Mouse (Mus musculus) naive thymus-derived CD4-positive, alpha-beta T cell, adult 2 months (primary cell): ENCODE data around the gene Gm13420.
"Not testable (repeated sequence)": the region's sequence is repeated elsewhere in the genome, so short reads cannot be mapped to it uniquely, and the experiment has no call there.

Experiments
- DNase-seq: peaks from one replicate; pipeline ENCODE4 v3.0.0-alpha.2; 2011; ENCODE audit warnings: low read depth

Gene Gm13420

GRCm38 (mm10) chr2:29738799-29739198 lies 12.7 kb downstream of the Gm13420 start:
- no peak for DNase-seq

DNA sequence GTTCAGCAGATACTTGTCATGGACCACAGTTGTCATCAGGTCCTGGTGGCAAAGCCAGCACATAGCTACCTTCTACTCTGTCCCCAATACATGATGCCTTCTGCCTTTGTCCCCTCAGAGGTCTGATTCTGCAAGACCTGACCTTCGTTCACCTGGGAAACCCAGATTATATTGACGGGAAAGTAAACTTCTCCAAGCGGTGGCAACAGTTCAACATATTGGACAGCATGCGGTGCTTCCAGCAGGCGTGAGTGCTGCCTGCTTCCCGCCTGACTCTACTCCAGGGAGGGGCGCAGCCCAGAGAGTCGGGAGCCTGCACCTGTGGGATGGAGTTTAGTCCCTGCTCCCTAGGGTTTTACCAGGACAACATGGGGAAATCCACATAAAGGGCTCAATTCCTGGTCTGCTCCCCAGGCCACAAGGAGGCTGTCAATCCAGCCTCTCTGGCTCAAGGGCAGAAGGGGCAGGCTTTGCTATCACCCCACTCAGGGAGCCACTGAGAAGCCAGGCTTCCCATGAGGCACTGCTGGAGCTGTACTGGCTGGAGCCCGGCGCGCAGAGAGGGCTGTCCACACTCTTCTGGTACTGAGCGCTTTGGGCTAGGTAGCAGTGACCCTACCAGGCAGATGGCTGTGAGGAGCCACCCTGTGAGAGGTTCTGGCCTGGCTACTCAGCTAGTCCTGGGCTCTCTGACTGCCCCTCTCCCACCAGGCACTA lies 14.1 kb downstream of the Gm13420 start:
- no peak for DNase-seq

GRCm38 (mm10) chr2:29735708-29736107 lies 15.8 kb downstream of the Gm13420 start:
- DNase-seq, result no peak

DNA sequence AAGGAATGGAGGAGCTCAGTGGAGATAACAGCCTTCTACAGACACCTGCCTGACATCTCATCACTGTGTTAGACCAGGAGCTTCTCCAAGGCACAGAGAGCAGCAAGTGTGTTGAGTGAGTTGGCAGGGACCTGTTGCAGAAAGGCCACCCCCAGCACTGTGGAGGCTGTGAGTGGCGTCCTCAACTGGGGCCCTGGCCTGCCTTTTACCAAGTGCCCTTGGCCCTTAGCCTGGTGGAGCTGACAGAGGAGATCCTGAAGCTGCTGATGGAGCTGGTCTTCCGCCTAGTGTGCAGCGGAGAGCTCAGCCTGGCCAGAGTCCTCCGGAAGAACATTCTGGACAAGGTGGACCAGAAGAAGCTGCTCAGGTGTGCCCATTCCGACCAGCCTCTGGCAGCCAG lies 18.1 kb downstream of the Gm13420 start:
- no peak for DNase-seq

DNA sequence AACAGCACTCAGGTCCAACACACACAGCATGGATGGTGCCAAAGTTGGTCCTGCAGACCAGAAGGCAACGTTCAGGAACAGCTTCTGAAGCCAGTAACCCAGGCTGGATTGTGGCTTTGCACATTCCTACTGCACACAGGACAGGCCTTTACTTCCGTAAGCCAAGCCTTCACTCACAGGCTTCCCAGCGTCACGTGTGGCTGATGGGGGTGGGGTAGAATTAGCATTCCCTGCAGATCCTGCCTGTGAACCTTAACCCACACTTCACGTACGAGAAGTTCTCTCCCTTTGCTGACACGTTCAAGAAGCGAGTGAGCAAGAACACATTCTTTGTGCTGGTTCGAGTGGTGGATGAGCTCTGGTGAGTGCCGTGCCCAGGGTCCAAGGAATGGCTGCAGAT lies 18.9 kb downstream of the Gm13420 start:
- DNase-seq, result no peak

GRCm38 (mm10) chr2:29731545-29731944 lies 19.9 kb downstream of the Gm13420 start:
- peak; percentile 36 for DNase-seq

DNA sequence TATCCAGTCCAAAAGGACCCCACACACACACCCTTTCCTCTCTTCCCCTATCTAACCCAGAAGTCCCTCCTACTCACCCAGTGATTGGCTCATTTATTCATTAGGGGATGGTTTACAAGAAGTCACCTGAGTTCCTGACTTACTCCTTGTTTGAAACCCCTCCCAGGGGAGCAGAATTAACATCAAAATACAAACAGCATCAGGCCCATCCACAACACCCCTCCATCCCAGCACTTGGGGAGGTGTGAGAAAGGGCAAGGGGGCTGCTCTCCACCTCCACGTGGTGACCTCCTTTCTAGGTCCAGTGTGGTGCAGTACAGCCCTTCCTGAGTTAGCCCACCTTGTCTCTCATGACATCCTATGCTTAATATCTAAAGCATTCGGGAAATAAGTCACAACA lies 22.0 kb downstream of the Gm13420 start:
- no peak for DNase-seq

GRCm38 (mm10) chr2:29724664-29725365 lies 26.7 kb downstream of the Gm13420 start:
- DNase-seq, result peak; percentile 46

DNA sequence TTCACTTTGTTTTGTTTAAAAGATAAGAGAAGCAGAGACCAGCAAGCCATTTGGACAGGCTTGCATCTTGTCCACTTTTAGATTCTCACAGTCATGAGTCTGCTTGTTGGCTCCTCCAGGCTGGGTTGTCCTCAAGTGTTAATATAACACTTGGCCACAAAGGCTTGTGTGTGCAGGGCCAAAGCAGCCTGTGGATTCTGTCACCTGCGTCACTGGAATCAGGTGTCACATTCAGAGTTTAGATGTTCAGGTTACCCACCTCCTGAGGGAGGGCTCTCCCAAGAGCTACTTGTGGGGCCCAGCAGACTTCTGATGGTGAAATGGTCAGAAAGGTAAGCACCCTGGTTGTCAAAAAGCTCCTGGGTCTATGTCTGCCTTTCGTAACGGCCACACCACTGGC lies 28.4 kb downstream of the Gm13420 start:
- no peak for DNase-seq

DNA sequence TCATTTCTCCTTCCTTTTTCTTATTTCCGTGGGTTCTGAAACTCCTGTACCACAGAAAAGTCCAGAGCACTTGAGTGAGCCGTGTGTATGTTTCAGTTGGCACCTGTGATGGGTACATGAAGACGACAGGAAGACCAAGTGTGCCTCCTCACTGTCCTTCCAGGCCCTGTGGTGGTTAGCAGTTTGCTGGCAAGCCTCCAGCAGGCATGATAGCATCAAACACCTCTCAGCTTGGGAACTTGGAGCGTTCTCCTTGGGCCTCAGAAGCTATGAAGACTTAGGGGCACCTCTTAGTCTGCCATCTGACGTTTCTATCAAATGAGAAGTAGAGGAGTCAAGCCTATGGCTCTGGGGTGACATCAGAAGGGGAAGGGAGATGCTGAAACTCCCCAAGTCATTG lies 32.9 kb downstream of the Gm13420 start:
- DNase-seq, result no peak

DNA sequence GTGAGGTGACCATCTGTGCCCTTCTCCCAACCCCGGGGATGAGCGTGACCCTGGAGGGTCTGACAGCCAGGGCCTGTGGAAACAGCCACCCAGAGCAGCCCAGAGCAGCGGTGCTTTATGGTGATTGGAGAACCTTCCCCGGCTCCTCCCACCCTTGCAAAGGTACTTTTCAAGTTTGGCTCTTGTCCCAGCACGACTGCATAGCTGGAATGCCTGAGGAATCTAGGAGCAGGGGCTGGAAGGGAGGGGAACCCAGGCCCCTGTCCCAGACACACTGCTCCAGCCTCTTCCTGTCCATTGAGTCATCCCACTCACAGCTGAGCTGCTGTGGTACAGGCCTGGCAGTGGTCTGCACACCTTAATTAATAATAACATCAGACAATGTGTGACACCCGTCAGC lies 34.8 kb downstream of the Gm13420 start:
- DNase-seq, result no peak

DNA sequence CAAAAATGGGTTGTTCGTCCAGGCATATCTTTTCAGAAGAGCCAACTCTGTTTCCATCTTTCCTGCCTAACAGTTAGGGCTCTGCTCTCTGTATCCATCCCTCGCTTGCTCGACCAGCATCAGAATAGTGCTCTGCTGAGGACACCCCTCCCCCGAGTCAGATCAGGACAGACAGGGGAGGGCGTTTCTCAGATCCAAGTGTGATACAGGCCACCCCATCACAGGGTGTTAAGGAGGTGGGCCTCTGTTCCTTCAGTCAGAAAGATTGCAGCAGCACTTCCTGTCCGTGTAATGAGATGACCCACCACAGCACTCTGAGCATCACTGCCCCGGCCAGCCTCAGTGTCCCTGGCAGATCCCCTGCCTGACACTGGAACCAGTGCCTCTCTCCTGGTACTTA lies 35.3 kb downstream of the Gm13420 start:
- DNase-seq, result no peak

GRCm38 (mm10) chr2:29714127-29714526 lies 37.4 kb downstream of the Gm13420 start:
- DNase-seq, result no peak

DNA sequence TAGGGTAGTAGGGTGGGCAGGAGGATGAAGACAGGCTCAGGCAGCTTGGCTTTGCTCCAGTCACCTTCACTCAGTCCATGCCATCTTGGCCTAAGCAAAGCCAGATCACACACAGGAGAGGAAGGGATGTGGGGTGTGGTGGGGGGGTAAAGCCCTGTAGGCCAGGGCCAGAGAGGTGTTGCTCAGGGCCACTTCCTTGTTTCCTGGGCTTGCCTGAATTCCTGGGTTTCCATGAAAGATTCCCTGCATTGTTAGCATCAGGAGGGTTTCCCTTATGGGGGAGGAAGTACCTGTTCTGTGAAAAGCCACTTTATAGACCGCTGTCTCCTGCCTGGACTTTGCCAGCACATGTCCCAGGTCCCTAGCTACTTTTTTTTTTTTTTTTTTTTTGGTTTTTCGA lies 38.0 kb downstream of the Gm13420 start:
- DNase-seq, result no peak

DNA sequence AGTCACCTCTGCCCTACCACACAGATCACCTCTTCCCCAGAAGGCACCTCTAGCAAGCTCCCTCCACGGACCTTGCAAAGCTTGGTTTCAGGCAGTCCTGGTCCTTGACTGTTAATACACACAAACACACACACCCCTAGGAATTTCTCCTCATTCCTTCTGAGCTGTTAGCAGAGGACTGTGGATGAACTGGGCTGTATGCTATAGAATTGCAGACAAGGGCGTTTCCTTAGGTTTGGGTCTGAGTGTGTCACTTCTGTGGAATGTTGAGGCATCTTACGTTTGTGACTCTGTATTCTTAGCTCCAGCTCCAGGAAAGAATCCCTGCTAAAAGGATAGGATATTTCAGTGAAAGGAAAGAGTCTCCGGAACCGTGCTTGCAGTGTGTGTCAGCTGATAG lies 39.6 kb downstream of the Gm13420 start:
- no peak for DNase-seq

DNA sequence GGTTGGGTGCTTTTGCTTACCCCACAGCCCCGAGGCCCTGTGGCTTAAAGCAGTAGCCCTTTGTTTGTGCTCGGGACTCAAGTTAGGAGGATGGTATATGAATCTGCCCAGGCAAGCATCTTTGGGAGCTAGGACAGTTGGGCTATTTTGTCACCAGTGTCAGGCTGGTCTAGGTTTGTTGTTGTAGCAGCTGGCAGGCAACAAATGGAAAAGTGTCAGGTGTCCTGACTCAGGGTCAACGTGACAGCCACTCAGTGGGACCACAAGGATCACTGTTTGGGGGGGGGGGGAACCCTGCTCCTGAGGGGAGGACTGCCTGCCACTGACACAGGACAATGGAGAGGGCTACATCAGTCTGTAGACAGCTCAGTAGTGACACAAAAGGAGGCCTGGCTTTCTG lies 40.4 kb downstream of the Gm13420 start:
- DNase-seq, result no peak

DNA sequence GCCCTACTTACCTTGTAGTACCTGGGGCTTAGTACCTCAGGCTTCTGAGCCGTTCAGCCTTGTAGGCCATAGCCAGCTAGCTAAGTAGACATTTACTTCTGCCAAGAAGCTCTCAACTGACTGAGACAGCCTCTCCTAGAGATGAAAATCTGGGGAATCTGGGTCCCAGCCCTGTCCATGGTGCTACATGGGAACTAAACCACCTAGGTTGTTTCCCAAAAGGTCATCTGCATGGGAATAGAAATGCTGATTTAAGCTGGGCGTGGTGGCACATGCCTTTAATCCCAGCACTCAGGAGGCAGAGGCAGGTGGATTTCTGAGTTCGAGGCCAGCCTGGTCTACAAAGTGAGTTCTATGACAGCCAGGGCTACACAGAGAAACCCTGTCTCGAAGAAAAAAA lies 43.3 kb downstream of the Gm13420 start:
- DNase-seq, result not testable (repeated sequence)

GRCm38 (mm10) chr2:29707731-29708130 lies 43.8 kb downstream of the Gm13420 start:
- no peak for DNase-seq

DNA sequence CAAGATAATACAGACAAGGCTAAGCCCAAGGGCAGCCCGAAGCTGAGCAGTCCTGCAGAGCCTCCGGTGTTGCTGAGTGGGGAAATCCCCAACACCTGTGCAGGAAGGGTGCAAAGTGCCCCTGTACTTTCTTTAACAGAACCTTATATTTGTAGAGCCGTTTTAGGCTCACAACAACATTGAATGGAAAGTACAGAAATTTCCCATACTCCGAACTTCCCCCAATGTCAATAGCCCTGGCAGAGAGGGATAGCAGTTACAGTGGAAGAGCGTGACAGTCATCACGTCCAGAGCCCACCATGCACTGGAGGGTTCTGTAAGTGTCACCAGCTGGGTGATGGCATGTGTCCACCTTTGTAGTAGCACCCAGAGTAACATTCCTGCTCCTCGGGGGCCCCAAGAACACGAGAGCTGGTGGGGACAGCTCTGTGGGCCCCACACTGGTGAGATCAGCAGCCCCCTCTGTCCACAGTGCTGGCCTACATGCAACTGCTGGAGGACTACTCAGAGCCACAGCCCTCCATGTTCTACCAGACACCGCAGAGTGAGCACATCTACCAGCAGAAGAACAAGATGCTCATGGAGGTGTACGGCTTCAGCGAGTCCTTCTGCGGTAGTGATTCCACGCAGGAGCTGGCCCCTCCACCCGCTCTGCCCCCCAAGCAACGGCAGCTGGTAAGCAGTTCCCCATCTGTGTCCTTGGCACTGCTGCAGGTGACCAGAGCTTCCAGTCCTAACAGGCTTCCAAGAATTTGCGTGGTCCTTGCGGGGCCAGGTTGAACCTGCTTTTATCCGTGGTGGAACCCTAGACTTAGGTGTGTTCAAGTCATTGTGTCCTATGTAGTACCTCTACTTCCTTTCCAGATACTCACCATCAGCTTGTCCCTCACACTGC lies 44.5 kb downstream of the Gm13420 start:
- no peak for DNase-seq

DNA sequence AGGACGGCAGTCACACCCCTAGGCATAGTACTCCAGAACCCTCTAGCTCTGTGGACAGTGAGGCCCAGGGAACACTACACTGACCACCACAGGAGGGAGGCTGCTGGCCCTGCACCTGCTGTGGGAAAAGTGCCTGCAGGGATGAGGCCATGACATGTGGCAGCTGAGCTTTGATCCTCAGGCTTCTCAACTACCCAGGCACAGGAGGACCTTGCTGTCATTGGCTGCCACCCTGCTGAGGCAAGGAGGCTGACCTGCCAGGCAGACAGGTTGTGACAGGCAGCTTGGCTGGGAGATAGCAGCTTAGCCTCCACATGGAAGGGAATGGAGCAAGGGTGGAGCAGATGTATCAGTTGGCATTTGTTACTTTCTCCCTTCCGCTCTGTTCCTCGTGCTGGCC lies 46.0 kb downstream of the Gm13420 start:
- DNase-seq, result no peak

GRCm38 (mm10) chr2:29703104-29704081 lies 48.1 kb downstream of the Gm13420 start:
- no peak for DNase-seq

- no peak for DNase-seq
Measured at GRCm38 (mm10) chr2:29702189-29702588, 49.3 kb downstream of the Gm13420 start.
